Mouse (Mus musculus) intestine, postnatal 0 days (tissue): ENCODE results near the gene Fbxw7. TPM values are rescaled to one million over a fixed set of nuclear protein-coding genes. Genes with fewer than 3 reads are reported as not detected.
A peak's percentile ranks its signal among the peaks of the same experiment; 100 is the strongest.

Source experiments
- ATAC-seq: fragments of 200-750 bp; cut with Nextera tagmentation; 2 replicates; pipeline ENCODE4 v1.8.0; 2017; ENCODE audit warnings: mild to moderate bottlenecking, moderate TSS enrichment, moderate library complexity
- H3K27ac ChIP-seq: fragments of 300-500 bp; sonication (generic); 2 replicates; pipeline ENCODE4 v1.5.1; 2014; ENCODE audit warnings: mild to moderate bottlenecking, low read depth, low read length, moderate library complexity
- H3K27me3 ChIP-seq: fragments of 300-500 bp; sonication (generic); replicated peaks from 2 replicates; pipeline ENCODE4 v1.6.1; 2014; ENCODE audit warnings: low read length, mixed read lengths; ENCODE audit not compliant: control insufficient read depth, insufficient read depth
- H3K36me3 ChIP-seq: fragments of 300-500 bp; sonication (generic); 2 replicates; pipeline ENCODE4 v1.6.1; 2014; ENCODE audit warnings: mild to moderate bottlenecking, moderate library complexity; ENCODE audit not compliant: control insufficient read depth, insufficient read depth
- H3K4me1 ChIP-seq: fragments of 300-500 bp; sonication (generic); replicated peaks from 2 replicates; pipeline ENCODE4 v1.6.1; 2014; ENCODE audit warnings: antibody characterized with exemption, low read length, mixed read lengths; ENCODE audit not compliant: control insufficient read depth, insufficient read depth
- H3K4me2 ChIP-seq: fragments of 300-500 bp; sonication (generic); replicated peaks from 2 replicates; pipeline ENCODE4 v1.6.1; 2014; ENCODE audit warnings: low read depth, mild to moderate bottlenecking, moderate library complexity
- H3K4me3 ChIP-seq: fragments of 300-500 bp; sonication (generic); 2 replicates; pipeline ENCODE4 v1.5.1; 2014; ENCODE audit warnings: low read depth, low read length
- H3K9ac ChIP-seq: fragments of 300-500 bp; sonication (generic); 2 replicates; pipeline ENCODE4 v1.6.1; 2014; ENCODE audit warnings: mild to moderate bottlenecking, low read depth, low read length
- H3K9me3 ChIP-seq: fragments of 300-500 bp; sonication (generic); 2 replicates; pipeline ENCODE4 v1.6.1; 2016; ENCODE audit warnings: mixed run types; ENCODE audit not compliant: control insufficient read depth
- CTCF ChIP-seq: sonication (generic); IDR thresholded peaks from 2 replicates; pipeline ENCODE4 v1.5.1; 2016; ENCODE audit warnings: low read depth, mild to moderate bottlenecking, control low read depth, antibody characterized with exemption, moderate library complexity
- WGBS: fragments of 180-500 bp; shearing (Covaris S2); extraction: QIAGEN DNeasy Blood & Tissue Kit; methylation state at CpG from one replicate; pipeline ENCODE4 v1.1.7; 2014; 5-methylcytosine and 5-hydroxymethylcytosine counted together
- polyA plus RNA-seq: library from polyadenylated mRNA; unstranded; fragments of >200 nt; fragmentation: Nextera tagmentation; extraction: Ambion mirVana; gene quantifications from 2 replicates; pipeline ENCODE4 v1.2.1, GENCODE M21; 2015

Fbxw7 gene
- polyA plus RNA-seq, 1 experiment from 2014 or later: 5.7 TPM

- no peaks in the 10 kb centered on the region for H3K36me3 ChIP-seq
- no peaks in the 10 kb centered on the region for H3K9me3 ChIP-seq
- 92% methylated on average over 2 of the region's 2 CpGs for WGBS
- no peak for TF ChIP-seq CTCF
- H3K27me3 ChIP-seq: no peaks in the 10 kb centered on the region
- H3K4me2 ChIP-seq: no peak overlapping the region
- no peak overlapping the region for H3K4me3 ChIP-seq
- no peaks in the 10 kb centered on the region for H3K4me1 ChIP-seq
- no peak for ATAC-seq
- no peak overlapping the region for H3K9ac ChIP-seq
- no peak overlapping the region for H3K27ac ChIP-seq
Observed at GRCm38 (mm10) chr3:84927901-84928300, 112.8 kb downstream of the Fbxw7 start.

- no peaks in the 10 kb centered on the region for H3K4me1 ChIP-seq
- H3K9me3 ChIP-seq: no peaks in the 10 kb centered on the region
- H3K36me3 ChIP-seq: no peaks in the 10 kb centered on the region
- no peak for TF ChIP-seq CTCF
- H3K27me3 ChIP-seq: no peaks in the 10 kb centered on the region
- no peak for ATAC-seq
- no peak overlapping the region for H3K9ac ChIP-seq
- H3K4me3 ChIP-seq: no peak overlapping the region
- no peak overlapping the region for H3K4me2 ChIP-seq
- 87% methylated on average over 3 of the region's 3 CpGs for WGBS
- H3K27ac ChIP-seq: no peak overlapping the region
Observed at GRCm38 (mm10) chr3:84929171-84929570, 114.1 kb downstream of the Fbxw7 start.

DNA sequence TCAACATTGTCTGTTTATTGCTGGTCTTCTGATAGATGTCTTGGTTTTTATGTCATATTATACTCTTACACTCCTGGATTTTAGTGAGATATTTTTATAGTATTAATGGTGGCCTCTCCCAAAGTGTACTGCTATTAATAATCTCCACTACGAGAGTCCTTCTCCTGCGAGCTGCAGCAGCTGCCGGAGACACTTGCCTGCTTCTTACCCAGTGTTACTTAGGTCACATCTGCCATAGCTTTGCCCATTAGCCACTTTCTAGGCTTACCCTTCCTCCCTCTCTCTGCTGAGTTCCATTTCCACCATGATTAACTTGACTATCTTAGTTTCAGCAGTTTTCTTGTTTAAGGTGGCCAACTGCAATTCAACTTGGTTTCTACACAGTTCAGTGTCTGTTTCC is 115.6 kb downstream of the Fbxw7 start:
- Histone ChIP-seq H3K9me3 (no peaks in the 10 kb centered on the region), H3K4me3 (no peak overlapping the region), H3K27ac (no peak overlapping the region), H3K4me1 (no peaks in the 10 kb centered on the region), H3K36me3 (no peaks in the 10 kb centered on the region), H3K4me2 (no peak overlapping the region), H3K9ac (no peak overlapping the region), H3K27me3 (no peaks in the 10 kb centered on the region)
- WGBS: 73% methylated on average over 3 of the region's 3 CpGs
- TF ChIP-seq CTCF: no peak
- ATAC-seq: no peak

GRCm38 (mm10) chr3:84935729-84936128 is 120.7 kb downstream of the Fbxw7 start:
- Histone ChIP-seq H3K36me3 (no peaks in the 10 kb centered on the region), H3K4me3 (no peak overlapping the region), H3K27ac (no peak overlapping the region), H3K9me3 (no peaks in the 10 kb centered on the region), H3K9ac (no peak overlapping the region), H3K27me3 (no peaks in the 10 kb centered on the region), H3K4me1 (no peaks in the 10 kb centered on the region), H3K4me2 (no peak overlapping the region)
- TF ChIP-seq CTCF: no peak
- WGBS: 81% methylated on average over 1 of the region's 1 CpGs
- ATAC-seq: no peak

DNA sequence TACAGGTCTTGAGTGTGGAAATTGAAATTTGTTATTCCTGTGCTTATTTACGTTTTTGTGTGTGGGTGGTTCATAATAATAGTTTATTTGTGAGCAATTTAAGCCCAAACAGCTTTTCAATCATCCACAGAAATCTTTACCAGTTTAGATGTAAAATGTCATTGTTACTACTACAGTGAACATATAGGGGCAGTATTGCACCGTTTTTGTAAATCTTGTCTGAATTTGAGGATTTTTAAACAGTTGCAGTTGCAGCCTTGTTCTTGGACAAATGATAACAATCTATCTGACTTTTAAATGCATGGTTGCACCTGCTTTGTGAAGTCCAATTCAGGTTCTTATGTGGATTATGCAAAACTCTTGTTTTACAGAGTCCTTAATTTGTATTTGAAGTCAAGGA is 121.2 kb downstream of the Fbxw7 start:
- Histone ChIP-seq H3K4me3 (no peak overlapping the region), H3K9me3 (no peaks in the 10 kb centered on the region), H3K27ac (no peak overlapping the region), H3K27me3 (no peaks in the 10 kb centered on the region), H3K4me1 (no peaks in the 10 kb centered on the region), H3K4me2 (no peak overlapping the region), H3K9ac (no peak overlapping the region), H3K36me3 (no peaks in the 10 kb centered on the region)
- WGBS: 42% methylated on average over 2 of the region's 2 CpGs
- TF ChIP-seq CTCF: peak; percentile 60
- no peak for ATAC-seq

DNA sequence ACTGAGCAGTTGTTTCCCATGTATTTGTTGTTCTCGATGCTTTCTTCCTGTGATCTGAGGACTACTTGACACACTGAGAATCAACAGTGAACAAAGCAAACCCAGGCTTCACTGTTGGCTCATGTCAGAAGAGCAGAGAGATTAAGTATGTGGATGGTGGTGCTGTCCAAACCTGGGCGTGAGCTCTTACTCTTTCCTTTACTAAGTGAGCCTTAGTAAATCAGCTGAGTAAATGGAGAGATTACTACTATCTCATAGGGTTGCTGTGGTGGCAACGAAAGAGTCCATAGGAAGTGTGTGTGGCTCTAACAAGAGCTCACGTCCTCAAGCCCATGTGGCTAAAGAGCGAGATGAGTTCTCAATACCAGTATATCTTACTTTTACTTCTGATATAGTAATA is 121.9 kb downstream of the Fbxw7 start:
- H3K27me3 ChIP-seq: no peaks in the 10 kb centered on the region
- no peaks in the 10 kb centered on the region for H3K4me1 ChIP-seq
- H3K4me2 ChIP-seq: no peak overlapping the region
- no peak overlapping the region for H3K4me3 ChIP-seq
- no peaks in the 10 kb centered on the region for H3K36me3 ChIP-seq
- H3K27ac ChIP-seq: no peak overlapping the region
- no peak overlapping the region for H3K9ac ChIP-seq
- 80% methylated on average over 5 of the region's 5 CpGs for WGBS
- ATAC-seq: no peak
- no peaks in the 10 kb centered on the region for H3K9me3 ChIP-seq
- no peak for TF ChIP-seq CTCF
